Mouse (Mus musculus) hindbrain, embryonic 15.5 days (tissue): ENCODE data around the gene Cct5. TPM values are rescaled to one million over a fixed set of nuclear protein-coding genes. Genes with fewer than 3 reads are reported as not detected.

Source experiments
- ATAC-seq: fragments of 200-750 bp; cut with Nextera tagmentation; 2 replicates; pipeline ENCODE4 v1.8.0; 2017; ENCODE audit warnings: low read depth, moderate number of reproducible peaks, moderate TSS enrichment; ENCODE audit not compliant: low FRiP score
- H3K27ac ChIP-seq: fragments of 300-500 bp; sonication (generic); replicated peaks from 2 replicates; pipeline ENCODE4 v1.5.1; 2015; ENCODE audit warnings: mild to moderate bottlenecking, inconsistent platforms
- H3K27me3 ChIP-seq: fragments of 300-500 bp; sonication (generic); 2 replicates; pipeline ENCODE4 v1.6.1; 2015; ENCODE audit warnings: control low read depth, inconsistent platforms
- H3K36me3 ChIP-seq: fragments of 300-500 bp; sonication (generic); 2 replicates; pipeline ENCODE4 v1.6.1; 2015; ENCODE audit warnings: control low read depth, inconsistent platforms
- H3K4me1 ChIP-seq: fragments of 300-500 bp; sonication (generic); replicated peaks from 2 replicates; pipeline ENCODE4 v1.6.1; 2015; ENCODE audit warnings: control low read depth, inconsistent platforms
- H3K4me2 ChIP-seq: fragments of 300-500 bp; sonication (generic); 2 replicates; pipeline ENCODE4 v1.6.1; 2015; ENCODE audit warnings: moderate library complexity, mild to moderate bottlenecking, inconsistent platforms
- H3K4me3 ChIP-seq: fragments of 300-500 bp; sonication (generic); 2 replicates; pipeline ENCODE4 v1.5.1; 2015; ENCODE audit warnings: mild to moderate bottlenecking, inconsistent platforms
- H3K9ac ChIP-seq: fragments of 300-500 bp; sonication (generic); 2 replicates; pipeline ENCODE4 v1.6.1; 2015; ENCODE audit warnings: inconsistent platforms
- H3K9me3 ChIP-seq: fragments of 300-500 bp; sonication (generic); 2 replicates; pipeline ENCODE4 v1.6.1; 2016; ENCODE audit warnings: control low read depth, inconsistent platforms
- WGBS: fragments of 180-500 bp; shearing (Covaris S2); methylation state at CpG from one replicate; pipeline ENCODE4 v1.1.7; 2015; 5-methylcytosine and 5-hydroxymethylcytosine counted together
- polyA plus RNA-seq: library from polyadenylated mRNA; unstranded; fragments of >200 nt; fragmentation: Nextera tagmentation; extraction: Ambion mirVana; gene quantifications from 2 replicates; pipeline ENCODE4 v1.2.1, GENCODE M21; 2015

Cct5 gene
- polyA plus RNA-seq, 1 experiment from 2014 or later, result 473 TPM

- 37% methylated on average over 12 of the region's 12 CpGs for WGBS
- no peaks in the 10 kb centered on the region for H3K9me3 ChIP-seq
- ATAC-seq, result no peak
- H3K4me3 ChIP-seq, result no peak overlapping the region
- peaks cover 14% of the 10 kb centered on the region; the same call in 1 of the 2 replicates for H3K4me1 ChIP-seq
- 0 out of 2 replicates have a peak overlapping the region, but pooled peaks have one; percentile 1 for H3K4me2 ChIP-seq
- H3K36me3 ChIP-seq, result no peaks in the 10 kb centered on the region
- peak overlapping the region; percentile 40; the same call in 1 of the 2 replicates for H3K27ac ChIP-seq
- no peaks in the 10 kb centered on the region for H3K27me3 ChIP-seq
- H3K9ac ChIP-seq, result no peak overlapping the region
These were observed 25.9 kb upstream of the Cct5 start for GRCm38 (mm10) chr15:31627277-31628154.

- H3K36me3 ChIP-seq, result peaks cover 12% of the 10 kb centered on the region; the same call in 1 of the 2 replicates
- H3K4me1 ChIP-seq, result no peaks in the 10 kb centered on the region
- no peak overlapping the region for H3K4me3 ChIP-seq
- 94% methylated on average over 8 of the region's 8 CpGs for WGBS
- ATAC-seq, result no peak
- H3K27ac ChIP-seq, result no peak overlapping the region
- H3K9me3 ChIP-seq, result no peaks in the 10 kb centered on the region
- no peak overlapping the region for H3K4me2 ChIP-seq
- no peaks in the 10 kb centered on the region for H3K27me3 ChIP-seq
- H3K9ac ChIP-seq, result no peak overlapping the region
These were observed 17.9 kb upstream of the Cct5 start for GRCm38 (mm10) chr15:31619521-31619920.

GRCm38 (mm10) chr15:31617261-31617660, 15.7 kb upstream of the Cct5 start:
- Histone ChIP-seq H3K4me3 (no peak overlapping the region), H3K4me1 (no peaks in the 10 kb centered on the region), H3K9ac (no peak overlapping the region), H3K27ac (no peak overlapping the region), H3K4me2 (no peak overlapping the region), H3K36me3 (peaks cover 12% of the 10 kb centered on the region; the same call in 1 of the 2 replicates), H3K9me3 (no peaks in the 10 kb centered on the region), H3K27me3 (no peaks in the 10 kb centered on the region)
- no peak for ATAC-seq
- WGBS, result 90% methylated on average over 9 of the region's 9 CpGs

GRCm38 (mm10) chr15:31614666-31615065, 13.1 kb upstream of the Cct5 start:
- H3K27ac ChIP-seq, result no peak overlapping the region
- peaks cover 12% of the 10 kb centered on the region; the same call in 1 of the 2 replicates for H3K36me3 ChIP-seq
- no peaks in the 10 kb centered on the region for H3K4me1 ChIP-seq
- no peak overlapping the region for H3K4me3 ChIP-seq
- H3K27me3 ChIP-seq, result no peaks in the 10 kb centered on the region
- no peak for ATAC-seq
- no peaks in the 10 kb centered on the region for H3K9me3 ChIP-seq
- H3K4me2 ChIP-seq, result no peak overlapping the region
- no peak overlapping the region for H3K9ac ChIP-seq
- WGBS, result 92% methylated on average over 2 of the region's 2 CpGs

- WGBS, result 96% methylated on average over 6 of the region's 6 CpGs
- Histone ChIP-seq H3K27me3 (no peaks in the 10 kb centered on the region), H3K36me3 (peaks cover 8% of the 10 kb centered on the region; the same call in 1 of the 2 replicates), H3K4me1 (no peaks in the 10 kb centered on the region), H3K27ac (no peak overlapping the region), H3K9ac (no peak overlapping the region), H3K4me3 (no peak overlapping the region), H3K4me2 (no peak overlapping the region), H3K9me3 (no peaks in the 10 kb centered on the region)
- ATAC-seq, result no peak
These were observed 12.3 kb upstream of the Cct5 start for GRCm38 (mm10) chr15:31613826-31614453.

- Histone ChIP-seq H3K4me2 (no peak overlapping the region), H3K9ac (no peak overlapping the region), H3K4me3 (no peak overlapping the region), H3K4me1 (no peaks in the 10 kb centered on the region), H3K36me3 (no peaks in the 10 kb centered on the region), H3K27ac (no peak overlapping the region), H3K27me3 (no peaks in the 10 kb centered on the region), H3K9me3 (no peaks in the 10 kb centered on the region)
- ATAC-seq, result no peak
- WGBS, result 94% methylated on average over 4 of the region's 4 CpGs
These were observed 10.4 kb upstream of the Cct5 start for GRCm38 (mm10) chr15:31611976-31612375.

- no peaks in the 10 kb centered on the region for H3K9me3 ChIP-seq
- ATAC-seq, result peak; percentile 75; the same call in 1 of the 2 replicates
- no peak overlapping the region for H3K4me2 ChIP-seq
- no peaks in the 10 kb centered on the region for H3K27me3 ChIP-seq
- H3K4me1 ChIP-seq, result no peaks in the 10 kb centered on the region
- H3K36me3 ChIP-seq, result no peaks in the 10 kb centered on the region
- H3K9ac ChIP-seq, result no peak overlapping the region
- 80% methylated on average over 3 of the region's 3 CpGs for WGBS
- no peak overlapping the region for H3K4me3 ChIP-seq
- no peak overlapping the region for H3K27ac ChIP-seq
These were observed 9.4 kb upstream of the Cct5 start for GRCm38 (mm10) chr15:31611027-31611426.

GRCm38 (mm10) chr15:31606821-31607220, 5.2 kb upstream of the Cct5 start:
- peaks cover 8% of the 10 kb centered on the region for H3K4me1 ChIP-seq
- H3K27me3 ChIP-seq, result no peaks in the 10 kb centered on the region
- ATAC-seq, result no peak
- H3K4me2 ChIP-seq, result no peak overlapping the region
- 73% methylated on average over 6 of the region's 6 CpGs for WGBS
- H3K36me3 ChIP-seq, result no peaks in the 10 kb centered on the region
- no peak overlapping the region for H3K9ac ChIP-seq
- no peak overlapping the region for H3K4me3 ChIP-seq
- H3K27ac ChIP-seq, result no peak overlapping the region
- no peaks in the 10 kb centered on the region for H3K9me3 ChIP-seq

- peak overlapping the region; percentile 94; the same call in 1 of the 2 replicates for H3K4me3 ChIP-seq
- no peaks in the 10 kb centered on the region for H3K27me3 ChIP-seq
- peak overlapping the region; percentile 97; the same call in 1 of the 2 replicates for H3K27ac ChIP-seq
- H3K4me1 ChIP-seq, result peaks cover 31% of the 10 kb centered on the region
- no peak for ATAC-seq
- WGBS, result 83% methylated on average over 13 of the region's 13 CpGs
- no peak overlapping the region; the same call in 1 of the 2 replicates for H3K9ac ChIP-seq
- no peaks in the 10 kb centered on the region for H3K9me3 ChIP-seq
- no peaks in the 10 kb centered on the region for H3K36me3 ChIP-seq
- peak overlapping the region; percentile 98 for H3K4me2 ChIP-seq
These were observed 1.5 kb upstream of the Cct5 start for GRCm38 (mm10) chr15:31603113-31603512.

- no peaks in the 10 kb centered on the region for H3K9me3 ChIP-seq
- peak overlapping the region; percentile 98 for H3K4me2 ChIP-seq
- 4% methylated on average over 15 of the region's 15 CpGs for WGBS
- H3K4me3 ChIP-seq, result peak overlapping the region; percentile 94
- peak overlapping the region; percentile 97 for H3K27ac ChIP-seq
- ATAC-seq, result peak; percentile 73
- H3K36me3 ChIP-seq, result peaks cover 5% of the 10 kb centered on the region
- peaks cover 31% of the 10 kb centered on the region for H3K4me1 ChIP-seq
- peak overlapping the region; percentile 92 for H3K9ac ChIP-seq
- H3K27me3 ChIP-seq, result no peaks in the 10 kb centered on the region
These were observed 822 bp upstream of the Cct5 start for GRCm38 (mm10) chr15:31602426-31602825.

GRCm38 (mm10) chr15:31601279-31601645, 342 bp downstream of the Cct5 start:
- Histone ChIP-seq H3K4me1 (peaks cover 31% of the 10 kb centered on the region), H3K9me3 (no peaks in the 10 kb centered on the region), H3K9ac (peak overlapping the region; percentile 92), H3K27me3 (no peaks in the 10 kb centered on the region), H3K27ac (peak overlapping the region; percentile 97), H3K4me3 (peak overlapping the region; percentile 94), H3K4me2 (peak overlapping the region; percentile 98), H3K36me3 (peaks cover 12% of the 10 kb centered on the region)
- under 1% methylated on average over 33 of the region's 33 CpGs for WGBS
- peak; percentile 81 for ATAC-seq

GRCm38 (mm10) chr15:31599834-31600233, 1.8 kb downstream of the Cct5 start:
- WGBS, result 81% methylated on average over 4 of the region's 4 CpGs
- no peak overlapping the region for H3K27ac ChIP-seq
- no peak overlapping the region for H3K9ac ChIP-seq
- no peaks in the 10 kb centered on the region for H3K27me3 ChIP-seq
- H3K36me3 ChIP-seq, result peaks cover 26% of the 10 kb centered on the region
- peak overlapping the region; percentile 98 for H3K4me2 ChIP-seq
- no peaks in the 10 kb centered on the region for H3K9me3 ChIP-seq
- peak overlapping the region; percentile 94 for H3K4me3 ChIP-seq
- peaks cover 31% of the 10 kb centered on the region for H3K4me1 ChIP-seq
- ATAC-seq, result no peak
